Mouse (Mus musculus) embryo, embryonic 11.5 days (tissue): ENCODE measurements around the gene Prss35.

Experiments
- DNase-seq: peaks from one replicate; pipeline ENCODE4 v3.0.0-alpha.2; 2012; ENCODE audit warnings: low read depth, low spot score

Prss35 gene

DNA sequence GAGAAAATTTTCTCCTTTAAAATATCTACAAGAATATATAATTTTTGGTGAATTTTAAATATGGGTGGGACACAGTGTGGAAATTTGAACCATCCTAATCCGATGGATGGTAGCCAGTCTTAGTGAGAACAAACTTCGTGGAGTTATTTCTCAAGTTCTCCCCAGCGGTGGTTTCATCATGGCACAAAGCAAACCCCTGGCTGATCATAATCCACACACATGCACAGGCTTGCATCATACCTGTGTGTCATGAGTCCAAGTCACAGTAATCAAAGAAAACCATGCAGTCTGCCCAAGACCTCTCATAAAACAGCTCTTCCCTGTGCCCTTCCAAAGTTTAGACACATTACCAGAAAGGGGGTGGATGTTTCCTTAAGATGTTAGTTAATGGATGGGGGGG is 13.6 kb upstream of the Prss35 start:
- no peak for DNase-seq

DNA sequence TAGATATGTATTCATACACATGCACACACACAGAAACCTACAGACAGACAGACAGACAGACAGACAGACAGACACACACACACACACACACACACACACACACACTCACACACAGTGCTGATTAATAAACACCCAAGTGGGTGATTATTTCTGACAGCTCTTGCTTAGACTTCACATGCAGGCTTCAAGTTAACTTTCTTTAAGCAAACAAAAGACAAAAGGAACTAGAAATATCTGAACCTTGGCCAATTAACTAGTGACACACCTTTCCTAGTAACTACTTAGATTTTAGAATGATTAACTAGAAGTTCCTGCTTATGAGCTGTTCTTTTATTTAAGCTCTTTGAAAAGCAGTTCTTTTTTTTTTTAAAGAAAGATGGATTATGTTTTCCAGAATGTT is 9.1 kb upstream of the Prss35 start:
- DNase-seq, result no peak

DNA sequence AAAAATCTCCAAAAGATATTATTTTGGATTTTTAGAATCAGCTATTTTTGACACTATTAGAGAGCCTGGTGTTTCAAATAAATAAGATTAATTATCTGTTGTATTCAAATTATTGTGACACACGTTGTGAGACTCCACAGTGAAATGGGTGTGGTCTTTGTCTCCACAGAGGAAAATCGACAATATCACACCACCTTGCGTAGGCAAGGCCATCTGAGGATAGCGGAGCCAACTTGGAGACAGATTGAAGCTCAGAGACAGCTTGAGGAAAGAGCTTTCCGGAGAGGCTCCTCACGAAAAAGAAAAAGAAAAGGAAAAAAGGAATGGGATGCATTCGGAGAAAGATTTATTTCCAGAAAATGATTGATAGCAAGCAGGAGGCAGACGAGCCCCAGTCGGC is 8.7 kb upstream of the Prss35 start:
- no peak for DNase-seq

DNA sequence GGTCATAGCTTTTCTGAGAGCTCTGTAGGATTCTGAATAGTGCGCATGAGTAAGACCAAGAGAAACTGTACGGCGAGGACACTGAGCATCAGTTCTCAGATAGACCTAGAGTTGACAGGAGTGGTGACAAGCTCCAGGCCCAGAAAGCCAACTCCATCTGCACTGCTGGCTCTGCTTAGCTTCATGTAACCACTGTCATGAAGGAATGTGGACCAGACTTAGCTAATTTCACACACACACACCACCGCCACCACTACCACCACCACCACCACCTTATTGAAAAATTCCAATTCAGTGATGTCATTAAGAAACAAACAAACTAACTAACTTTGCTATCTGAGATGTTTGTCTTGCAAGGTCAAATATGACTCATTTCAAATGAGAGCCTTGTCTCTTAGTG is 6.5 kb upstream of the Prss35 start:
- DNase-seq, result no peak

- no peak for DNase-seq
These were observed 5.4 kb upstream of the Prss35 start for GRCm38 (mm10) chr9:86738067-86738466.

- no peak for DNase-seq
These were observed 4.6 kb upstream of the Prss35 start for GRCm38 (mm10) chr9:86738801-86739200.

DNA sequence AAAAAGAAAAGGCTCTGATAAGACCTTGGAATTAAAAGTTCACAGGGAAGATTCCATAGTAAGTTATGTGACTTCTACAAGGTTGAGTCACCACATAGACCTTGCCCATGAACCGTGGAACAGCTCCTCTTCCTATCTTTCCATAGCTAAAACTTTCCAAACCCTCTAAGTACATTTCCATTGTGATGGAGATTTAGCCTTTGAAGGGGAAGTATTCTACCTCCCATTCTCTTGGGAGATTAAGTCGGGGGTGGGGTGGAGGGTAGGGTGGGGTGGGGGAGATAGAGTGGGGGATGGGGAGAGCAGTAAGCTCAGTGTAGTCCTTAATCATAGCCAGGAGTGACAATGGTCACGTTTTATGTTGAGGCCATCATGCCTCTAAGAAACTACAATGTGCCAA is 3.5 kb upstream of the Prss35 start:
- DNase-seq, result no peak

DNA sequence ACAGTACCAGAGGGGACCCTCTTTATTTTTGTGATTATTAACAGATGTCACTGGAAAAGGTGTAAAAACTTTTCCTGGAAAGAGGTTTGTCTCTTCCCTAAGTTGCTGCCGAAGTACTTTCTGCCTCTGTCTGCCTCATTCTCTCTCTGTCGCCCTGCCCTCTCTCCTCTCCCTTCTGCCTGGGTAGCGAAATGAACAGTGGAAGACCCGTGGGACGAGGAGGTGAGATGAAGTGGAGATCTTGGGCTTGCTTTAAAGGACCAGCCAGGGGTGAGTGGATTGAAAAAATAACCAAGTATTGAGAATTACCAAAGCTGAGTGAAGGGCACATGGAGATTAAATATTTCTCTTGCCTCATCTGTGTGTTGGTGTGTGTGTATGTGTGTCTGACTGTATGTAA is 592 bp downstream of the Prss35 start:
- no peak for DNase-seq

DNA sequence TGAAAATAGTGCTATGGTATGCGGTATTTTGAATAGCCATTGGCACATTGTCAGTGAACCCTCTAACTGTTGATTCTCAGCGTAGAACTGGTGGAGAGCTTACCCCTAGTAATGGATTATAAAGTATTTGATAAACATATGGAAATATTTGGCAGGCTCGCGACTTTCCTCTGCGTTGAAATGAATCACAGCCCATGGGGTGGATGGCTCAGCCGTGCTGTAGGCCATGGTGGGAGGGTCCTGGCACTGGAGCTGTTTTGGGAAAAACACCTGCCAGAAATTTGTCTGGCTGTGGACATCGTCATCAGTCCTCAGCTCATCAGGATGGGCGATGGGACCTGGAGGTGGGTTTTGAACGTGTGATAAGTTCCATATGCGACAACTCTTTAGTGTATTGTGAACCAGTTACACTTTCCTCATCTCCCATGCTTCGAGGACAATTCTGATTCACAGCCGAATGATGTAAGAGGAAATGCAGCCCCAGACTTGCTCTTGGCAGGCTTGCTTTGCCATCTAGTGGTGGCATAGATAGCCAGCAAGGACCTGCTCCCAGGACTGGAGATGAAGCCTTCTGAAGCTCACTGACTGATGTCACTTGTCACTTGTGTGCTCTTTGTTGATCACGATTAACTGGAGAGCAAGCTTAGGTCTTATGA is 2.6 kb downstream of the Prss35 start:
- DNase-seq, result peak; percentile 41

DNA sequence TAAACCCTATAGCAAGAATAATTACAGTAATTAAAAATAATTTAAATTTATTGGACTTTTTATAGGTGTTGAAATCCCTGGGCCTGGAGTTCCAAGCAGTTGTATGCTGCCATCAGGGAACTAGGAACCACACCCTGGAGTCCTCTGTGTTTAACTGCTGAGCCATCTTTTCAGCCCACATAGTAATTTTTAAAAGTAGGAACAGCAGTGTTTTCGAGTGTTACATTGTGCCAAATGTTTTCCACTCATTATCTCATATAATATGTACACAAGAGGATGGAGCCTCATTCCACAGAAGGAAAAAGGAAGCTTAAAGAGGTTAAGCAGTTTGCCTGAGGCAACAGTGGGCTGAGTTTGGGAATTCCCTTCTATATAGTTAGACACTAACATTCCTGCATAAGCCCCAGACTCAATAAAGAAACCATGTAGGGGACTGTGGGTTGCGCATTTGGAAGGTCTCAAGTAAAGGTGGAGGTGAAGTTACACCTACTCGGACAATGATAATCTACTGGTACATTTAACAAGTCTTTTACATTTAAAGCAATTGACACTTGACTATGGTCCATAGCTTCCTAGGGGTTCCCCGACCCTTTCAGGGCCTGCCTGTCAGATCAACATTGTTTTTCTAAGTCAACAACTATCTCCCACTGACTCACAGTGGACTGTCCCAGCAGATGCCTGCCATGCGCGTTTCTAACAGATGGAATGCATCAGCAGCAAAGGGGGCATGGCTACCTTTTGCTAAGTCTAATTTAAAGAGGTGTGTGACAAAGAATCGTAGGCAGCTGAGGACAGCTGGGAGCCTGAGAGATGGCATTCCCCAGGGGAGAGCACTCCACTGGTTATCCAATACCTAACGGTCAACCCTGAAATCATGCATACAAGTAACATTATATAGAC is 19.3 kb downstream of the Prss35 start:
- no peak for DNase-seq

- no peak for DNase-seq
These were observed 20.6 kb downstream of the Prss35 start for GRCm38 (mm10) chr9:86764002-86764401.

DNA sequence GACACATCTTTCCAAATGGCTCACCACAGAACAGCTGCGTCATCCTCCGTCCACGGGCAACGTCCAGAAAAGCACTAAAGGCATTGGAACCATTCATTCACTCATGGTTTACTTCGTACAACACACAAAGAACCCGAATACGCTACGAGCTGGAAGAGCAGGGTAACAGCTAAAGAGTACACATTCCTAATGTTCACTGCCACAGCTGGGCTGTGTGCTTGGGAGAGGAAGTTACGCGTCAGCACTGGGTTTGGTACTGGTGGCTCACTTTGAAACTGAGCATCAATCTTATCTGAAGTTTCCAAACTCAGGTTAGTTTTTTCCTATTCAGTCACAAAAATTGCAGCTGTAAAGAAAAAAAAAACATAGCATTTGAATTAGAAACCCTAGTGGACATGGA is 23.5 kb downstream of the Prss35 start:
- DNase-seq, result no peak

DNA sequence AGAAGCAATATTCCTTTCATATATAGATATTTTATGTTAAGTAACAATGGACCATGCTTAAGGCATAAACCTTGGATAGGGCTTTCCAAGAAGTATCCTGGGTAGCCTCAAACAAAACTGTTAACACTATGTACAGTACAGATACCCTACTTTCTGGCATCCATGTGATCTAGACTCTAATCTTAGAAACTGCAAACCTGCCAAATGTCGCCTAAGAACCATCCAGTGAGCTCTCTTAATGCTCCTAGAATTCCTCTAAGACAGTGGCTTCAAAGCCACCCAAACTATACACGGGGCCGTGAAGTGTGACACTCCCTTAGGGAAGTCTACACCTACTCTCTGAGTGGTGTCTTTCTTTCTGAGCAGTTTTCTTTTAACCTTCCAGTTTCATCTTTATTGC is 29.4 kb downstream of the Prss35 start:
- DNase-seq, result no peak

DNA sequence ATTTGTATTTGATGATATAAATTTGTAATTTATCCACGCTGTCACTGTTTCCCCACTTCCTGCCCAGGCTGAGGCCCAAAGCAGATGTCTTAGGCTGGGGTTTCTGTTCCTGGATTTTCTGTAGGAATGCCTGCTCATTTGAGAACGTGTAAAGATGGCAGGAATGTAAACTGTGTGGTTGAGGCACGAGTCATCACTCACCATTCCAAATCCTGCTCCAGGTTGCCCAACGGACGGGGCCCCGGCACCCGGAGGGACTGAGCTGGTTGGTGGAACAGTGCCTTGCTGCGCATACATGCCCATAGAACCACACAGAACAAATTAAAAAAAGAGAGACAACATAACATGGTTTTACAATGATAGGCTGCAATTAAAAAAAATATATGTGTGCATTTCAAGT is 30.5 kb downstream of the Prss35 start:
- no peak for DNase-seq

GRCm38 (mm10) chr9:86775374-86775773 is 31.9 kb downstream of the Prss35 start:
- no peak for DNase-seq

DNA sequence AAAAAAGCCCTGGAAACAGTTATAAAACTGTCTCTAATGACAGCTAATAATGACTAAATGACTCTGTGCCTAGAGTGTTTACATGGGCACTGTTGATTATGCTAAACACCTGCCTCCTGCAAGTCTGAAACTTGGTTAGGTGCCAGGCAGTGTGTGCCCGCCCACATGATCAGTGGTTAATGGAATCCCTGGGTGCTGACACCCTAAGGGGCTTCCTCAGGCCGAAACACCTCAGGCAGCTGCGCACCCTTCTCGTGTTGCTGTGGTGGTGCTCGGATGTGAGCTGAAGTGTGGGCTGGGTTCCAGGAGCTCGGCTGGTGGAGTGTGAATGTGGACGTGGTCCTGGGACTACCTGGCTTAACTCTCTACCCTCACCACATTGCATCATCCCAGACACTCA is 33.9 kb downstream of the Prss35 start:
- DNase-seq, result no peak

GRCm38 (mm10) chr9:86778212-86778611 is 34.8 kb downstream of the Prss35 start:
- no peak for DNase-seq

- DNase-seq, result no peak
These were observed 38.0 kb downstream of the Prss35 start for GRCm38 (mm10) chr9:86781426-86781825.

DNA sequence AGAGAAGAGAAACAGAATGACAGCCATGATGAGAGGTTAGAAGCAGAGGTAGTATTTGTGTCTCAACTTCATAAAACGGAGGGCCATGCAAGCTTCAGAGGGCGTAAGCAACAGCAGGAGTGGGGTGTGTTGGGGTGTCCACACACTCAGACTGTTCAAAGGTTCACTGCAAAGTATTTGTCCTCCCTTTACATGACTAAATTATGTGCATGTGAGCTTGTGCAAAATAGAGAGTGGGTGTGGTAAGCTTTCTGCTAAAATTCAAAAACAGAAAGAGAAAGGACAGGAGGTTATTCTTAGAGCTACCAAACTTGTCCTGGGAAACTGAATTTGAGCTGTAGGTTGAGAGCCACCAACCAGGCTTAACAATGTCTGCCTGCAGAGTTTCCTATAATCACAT is 39.4 kb downstream of the Prss35 start:
- DNase-seq, result no peak

- no peak for DNase-seq
These were observed 45.7 kb downstream of the Prss35 start for GRCm38 (mm10) chr9:86789186-86789585.

- DNase-seq, result no peak
These were observed 48.5 kb downstream of the Prss35 start for GRCm38 (mm10) chr9:86791927-86792326.

GRCm38 (mm10) chr9:86795236-86795635 is 51.8 kb downstream of the Prss35 start:
- no peak for DNase-seq

- DNase-seq, result no peak
These were observed 54.1 kb downstream of the Prss35 start for GRCm38 (mm10) chr9:86797553-86797952.
